Mouse (Mus musculus): Measurements from ENCODE around the gene Spock2. TPM values are rescaled to one million over a fixed set of nuclear protein-coding genes. Genes with fewer than 3 reads are reported as not detected.
"Not testable (repeated sequence)": the region's sequence is repeated elsewhere in the genome, so short reads cannot be mapped to it uniquely, and the experiment has no call there.

The Spock2 gene
- polyA plus RNA-seq, 1 experiment from 2014 or later = 3.5 TPM

DNA sequence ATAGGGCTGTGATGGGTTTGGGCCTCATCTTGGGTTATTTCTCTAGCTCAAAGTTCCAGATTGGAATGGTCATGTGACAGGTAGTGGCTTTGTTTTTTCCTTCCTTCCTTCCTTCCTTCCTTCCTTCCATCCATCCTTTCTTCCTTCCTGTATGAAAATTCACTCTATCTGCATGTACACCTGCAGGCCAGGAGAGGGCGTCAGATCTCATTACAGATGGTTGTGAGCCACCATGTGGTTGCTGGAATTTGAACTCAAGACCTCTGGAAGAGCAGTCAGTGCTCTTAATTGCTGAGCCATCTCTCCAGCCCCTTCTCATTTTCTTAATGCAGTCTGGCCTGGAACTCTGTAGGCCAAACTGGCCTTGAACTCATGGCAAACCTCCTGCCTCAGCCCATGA is 30.0 kb downstream of the Spock2 start:
- H3K36me3 ChIP-seq (replicated peaks); H3K9me3 ChIP-seq; DNase-seq (ENCODE audit: extremely low spot score, low spot score); H3K4me3 ChIP-seq; H3K27ac ChIP-seq; H3K27me3 ChIP-seq (ENCODE audit: poor library complexity, severe bottlenecking): not testable (repeated sequence)
- H3K4me1 ChIP-seq = peaks cover 16% of the 10 kb centered on the region
- WGBS = 62% methylated on average over 1 of the region's 1 CpGs

DNA sequence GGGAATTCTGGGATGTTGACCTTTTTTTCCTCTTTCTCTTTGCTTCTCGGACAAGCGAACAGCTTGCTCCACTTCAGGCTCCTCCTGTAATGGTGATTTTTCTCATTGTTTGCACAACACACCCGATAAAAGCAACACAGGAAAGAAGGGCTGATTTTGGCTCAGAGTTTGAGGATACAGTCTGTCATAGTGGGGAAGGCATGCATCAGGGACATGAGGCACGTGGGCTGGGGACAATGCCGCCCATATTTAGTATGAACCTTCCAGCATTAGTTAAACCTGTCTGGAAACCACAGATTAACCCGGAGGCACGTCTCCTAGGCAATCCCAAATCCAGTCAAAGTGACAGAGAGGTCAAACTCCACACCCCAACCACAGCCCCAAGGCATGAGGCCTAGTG is 30.9 kb downstream of the Spock2 start:
- Histone ChIP-seq H3K27me3 (ENCODE audit: poor library complexity, severe bottlenecking) (no peaks in the 10 kb centered on the region), H3K9me3 (0 out of 2 replicates have a peak, but pooled peaks cover 5% of the 10 kb centered on the region), H3K4me3 (no peak overlapping the region), H3K27ac (no peak overlapping the region), H3K36me3 (replicated peaks) (no peaks in the 10 kb centered on the region), H3K4me1 (peaks cover 16% of the 10 kb centered on the region)
- 85% methylated on average over 7 of the region's 7 CpGs for WGBS
- DNase-seq (ENCODE audit: extremely low spot score, low spot score) = no peak

GRCm38 (mm10) chr10:60138680-60139079 is 32.7 kb downstream of the Spock2 start:
- H3K36me3 ChIP-seq (replicated peaks) = no peaks in the 10 kb centered on the region
- no peak for DNase-seq (ENCODE audit: extremely low spot score, low spot score)
- 0 out of 2 replicates have a peak, but pooled peaks cover 5% of the 10 kb centered on the region for H3K9me3 ChIP-seq
- no peak overlapping the region for H3K27ac ChIP-seq
- peaks cover 9% of the 10 kb centered on the region for H3K4me1 ChIP-seq
- 92% methylated on average over 5 of the region's 5 CpGs for WGBS
- H3K4me3 ChIP-seq = no peak overlapping the region
- H3K27me3 ChIP-seq (ENCODE audit: poor library complexity, severe bottlenecking) = no peaks in the 10 kb centered on the region

- DNase-seq (ENCODE audit: extremely low spot score, low spot score) = no peak
- H3K36me3 ChIP-seq (replicated peaks) = no peaks in the 10 kb centered on the region
- H3K27ac ChIP-seq = no peak overlapping the region
- WGBS = 86% methylated on average over 4 of the region's 4 CpGs
- H3K4me3 ChIP-seq = no peak overlapping the region
- H3K27me3 ChIP-seq (ENCODE audit: poor library complexity, severe bottlenecking) = no peaks in the 10 kb centered on the region
- H3K4me1 ChIP-seq = no peaks in the 10 kb centered on the region
- 0 out of 2 replicates have a peak, but pooled peaks cover 5% of the 10 kb centered on the region for H3K9me3 ChIP-seq
These were observed 34.7 kb downstream of the Spock2 start for GRCm38 (mm10) chr10:60140751-60141150.

GRCm38 (mm10) chr10:60141656-60142160 is 35.7 kb downstream of the Spock2 start:
- Histone ChIP-seq H3K4me1 (no peaks in the 10 kb centered on the region), H3K4me3 (no peak overlapping the region), H3K36me3 (replicated peaks) (no peaks in the 10 kb centered on the region), H3K27ac (no peak overlapping the region), H3K27me3 (ENCODE audit: poor library complexity, severe bottlenecking) (no peaks in the 10 kb centered on the region), H3K9me3 (0 out of 2 replicates have a peak, but pooled peaks cover 5% of the 10 kb centered on the region)
- DNase-seq (ENCODE audit: extremely low spot score, low spot score) = no peak
- 94% methylated on average over 3 of the region's 3 CpGs for WGBS

- not testable (repeated sequence) for H3K9me3 ChIP-seq; H3K36me3 ChIP-seq (replicated peaks); H3K27ac ChIP-seq; DNase-seq (ENCODE audit: extremely low spot score, low spot score); H3K27me3 ChIP-seq (ENCODE audit: poor library complexity, severe bottlenecking); H3K4me3 ChIP-seq
- WGBS = 66% methylated on average over 10 of the region's 10 CpGs
- H3K4me1 ChIP-seq = peaks cover 10% of the 10 kb centered on the region; the same call in 1 of the 2 replicates
These were observed 41.6 kb downstream of the Spock2 start for GRCm38 (mm10) chr10:60147510-60148047.

GRCm38 (mm10) chr10:60148087-60148486 is 42.1 kb downstream of the Spock2 start:
- Histone ChIP-seq H3K4me3 (no peak overlapping the region), H3K36me3 (replicated peaks) (no peaks in the 10 kb centered on the region), H3K9me3 (no peaks in the 10 kb centered on the region), H3K27me3 (ENCODE audit: poor library complexity, severe bottlenecking) (no peaks in the 10 kb centered on the region), H3K27ac (no peak overlapping the region), H3K4me1 (peaks cover 10% of the 10 kb centered on the region; the same call in 1 of the 2 replicates)
- WGBS = 4% methylated on average over 5 of the region's 5 CpGs
- DNase-seq (ENCODE audit: extremely low spot score, low spot score) = peak; percentile 82

- Histone ChIP-seq H3K9me3 (no peaks in the 10 kb centered on the region), H3K27me3 (ENCODE audit: poor library complexity, severe bottlenecking) (no peaks in the 10 kb centered on the region), H3K27ac (peak overlapping the region; percentile 32; the same call in 1 of the 2 replicates), H3K4me1 (peaks cover 10% of the 10 kb centered on the region; the same call in 1 of the 2 replicates), H3K4me3 (no peak overlapping the region), H3K36me3 (replicated peaks) (no peaks in the 10 kb centered on the region)
- no peak for DNase-seq (ENCODE audit: extremely low spot score, low spot score)
- 71% methylated on average over 6 of the region's 6 CpGs for WGBS
These were observed 45.2 kb downstream of the Spock2 start for GRCm38 (mm10) chr10:60151107-60151663.

GRCm38 (mm10) chr10:60156016-60156415 is 50.0 kb downstream of the Spock2 start:
- H3K27me3 ChIP-seq (ENCODE audit: poor library complexity, severe bottlenecking) = no peaks in the 10 kb centered on the region
- H3K27ac ChIP-seq = no peak overlapping the region
- H3K9me3 ChIP-seq = no peaks in the 10 kb centered on the region
- no peaks in the 10 kb centered on the region for H3K36me3 ChIP-seq (replicated peaks)
- H3K4me3 ChIP-seq = no peak overlapping the region
- H3K4me1 ChIP-seq = peaks cover 8% of the 10 kb centered on the region
- no peak for DNase-seq (ENCODE audit: extremely low spot score, low spot score)

GRCm38 (mm10) chr10:60158144-60158543 is 52.1 kb downstream of the Spock2 start:
- WGBS = 95% methylated on average over 3 of the region's 3 CpGs
- no peak overlapping the region for H3K27ac ChIP-seq
- H3K4me1 ChIP-seq = peaks cover 9% of the 10 kb centered on the region
- no peak for DNase-seq (ENCODE audit: extremely low spot score, low spot score)
- H3K9me3 ChIP-seq = no peaks in the 10 kb centered on the region
- H3K36me3 ChIP-seq (replicated peaks) = no peaks in the 10 kb centered on the region
- H3K27me3 ChIP-seq (ENCODE audit: poor library complexity, severe bottlenecking) = no peaks in the 10 kb centered on the region
- no peak overlapping the region for H3K4me3 ChIP-seq

GRCm38 (mm10) chr10:60161397-60161796 is 55.4 kb downstream of the Spock2 start:
- WGBS = 79% methylated on average over 3 of the region's 3 CpGs
- peaks cover 16% of the 10 kb centered on the region for H3K4me1 ChIP-seq
- H3K27ac ChIP-seq; H3K4me3 ChIP-seq; H3K27me3 ChIP-seq (ENCODE audit: poor library complexity, severe bottlenecking); H3K36me3 ChIP-seq (replicated peaks); H3K9me3 ChIP-seq; DNase-seq (ENCODE audit: extremely low spot score, low spot score): not testable (repeated sequence)

DNA sequence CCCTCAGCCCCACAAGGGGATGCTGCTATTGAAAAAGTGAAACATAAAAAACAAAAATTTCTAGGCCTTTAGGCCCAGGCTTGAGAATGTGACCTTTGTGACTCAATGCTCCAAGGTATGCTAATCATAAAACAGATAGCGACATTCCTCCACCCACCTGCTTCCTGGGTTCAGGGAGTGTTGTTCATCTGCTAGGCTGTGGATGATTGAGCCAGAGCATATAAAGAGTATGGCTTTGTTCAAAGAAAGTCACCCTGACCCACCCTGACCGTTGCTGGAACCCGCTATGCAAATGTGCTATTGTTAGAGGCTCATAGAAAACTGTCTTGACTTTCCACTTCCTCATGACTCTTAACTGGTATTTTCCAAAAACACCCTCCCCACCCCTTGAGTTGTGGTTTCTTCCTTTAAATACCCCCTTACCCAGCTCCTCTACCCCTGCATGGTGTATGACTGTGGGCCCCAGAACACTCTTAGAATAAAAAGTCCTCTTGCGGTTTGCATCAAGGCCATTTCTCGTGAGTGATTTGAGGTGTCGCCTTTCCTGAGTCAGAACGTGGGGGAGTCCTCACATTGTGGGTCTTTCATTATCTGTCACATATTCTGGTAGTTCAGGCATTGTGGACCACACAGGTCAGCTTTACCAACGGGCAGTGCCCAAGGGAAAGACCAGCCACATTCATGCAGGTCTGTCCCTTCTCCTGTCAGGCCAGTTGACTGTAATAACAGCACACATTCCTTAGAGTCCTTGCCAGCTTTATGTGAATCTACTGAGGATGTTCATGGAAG is 56.4 kb downstream of the Spock2 start:
- 90% methylated on average over 8 of the region's 8 CpGs for WGBS
- H3K9me3 ChIP-seq; DNase-seq (ENCODE audit: extremely low spot score, low spot score); H3K27me3 ChIP-seq (ENCODE audit: poor library complexity, severe bottlenecking); H3K4me3 ChIP-seq; H3K36me3 ChIP-seq (replicated peaks): not testable (repeated sequence)
- H3K27ac ChIP-seq = 0 out of 2 replicates have a peak overlapping the region, but pooled peaks have one; percentile 15
- H3K4me1 ChIP-seq = peaks cover 17% of the 10 kb centered on the region

GRCm38 (mm10) chr10:60162973-60163255 is 56.9 kb downstream of the Spock2 start:
- Histone ChIP-seq H3K36me3 (replicated peaks) (no peaks in the 10 kb centered on the region), H3K4me1 (peaks cover 17% of the 10 kb centered on the region), H3K27me3 (ENCODE audit: poor library complexity, severe bottlenecking) (no peaks in the 10 kb centered on the region), H3K27ac (no peak overlapping the region), H3K4me3 (no peak overlapping the region), H3K9me3 (no peaks in the 10 kb centered on the region)
- WGBS = 96% methylated on average over 6 of the region's 6 CpGs
- DNase-seq (ENCODE audit: extremely low spot score, low spot score) = no peak

Data from forebrain, embryonic 10.5 days (tissue).